Mouse (Mus musculus): ENCODE measurements around the gene Nat9. TPM values are rescaled to one million over a fixed set of nuclear protein-coding genes. Genes with fewer than 3 reads are reported as not detected.
A peak's percentile ranks its signal among the peaks of the same experiment; 100 is the strongest.

The Nat9 gene
- total and polyA plus RNA-seq, 3 experiments, result 21.1 to 26.5 (median 23.7) TPM

- H3K4me3 ChIP-seq (ENCODE audit: low read depth, low read length), result no peak overlapping the region
- peaks cover 99% of the 10 kb centered on the region for H3K36me3 ChIP-seq (replicated peaks)
- no peaks in the 10 kb centered on the region for H3K27me3 ChIP-seq (ENCODE audit: insufficient read depth, low read length)
- ATAC-seq (ENCODE audit: extremely low read depth, insufficient number of reproducible peaks, low FRiP score, poor library complexity, severe bottlenecking), result no peak
- no peak for TF ChIP-seq CTCF (IDR thresholded peaks at IDR 0.05; ENCODE audit: low read depth, low read length)
- no peak for TF ChIP-seq GATA1 (IDR thresholded peaks at IDR 0.05; ENCODE audit: borderline replicate concordance, low read length)
- no peak for TF ChIP-seq TAL1 (conservative IDR thresholded peaks at IDR 0.05; ENCODE audit: low read depth, low read length)
- TF ChIP-seq POLR2AphosphoS5 (IDR thresholded peaks at IDR 0.05; ENCODE audit: insufficient replicate concordance, low read depth, low read length), result no peak
- no peak for TF ChIP-seq GATA2 (IDR thresholded peaks at IDR 0.05; ENCODE audit: borderline replicate concordance, low read depth, low read length)
- peaks cover 56% of the 10 kb centered on the region for H3K4me1 ChIP-seq (ENCODE audit: insufficient read depth, low read depth, low read length)
- no peaks in the 10 kb centered on the region for H3K9me3 ChIP-seq (replicated peaks)
- DNase-seq (ENCODE audit: low spot score), result no peak
These were observed 11.1 kb downstream of the Nat9 start for GRCm38 (mm10) chr11:115176399-115177190.

- Histone ChIP-seq H3K27me3 (ENCODE audit: insufficient read depth, low read length) (no peaks in the 10 kb centered on the region), H3K4me3 (ENCODE audit: low read depth, low read length) (no peak overlapping the region; the same call in 1 of the 2 replicates), H3K4me1 (ENCODE audit: insufficient read depth, low read depth, low read length) (peaks cover 75% of the 10 kb centered on the region), H3K9me3 (replicated peaks) (no peaks in the 10 kb centered on the region), H3K36me3 (replicated peaks) (peaks cover 99% of the 10 kb centered on the region)
- ATAC-seq (ENCODE audit: extremely low read depth, insufficient number of reproducible peaks, low FRiP score, poor library complexity, severe bottlenecking) (no peak), DNase-seq (ENCODE audit: low spot score) (no peak)
- TF ChIP-seq GATA1 (IDR thresholded peaks at IDR 0.05; ENCODE audit: borderline replicate concordance, low read length) (no peak), TAL1 (conservative IDR thresholded peaks at IDR 0.05; ENCODE audit: low read depth, low read length) (no peak), POLR2AphosphoS5 (IDR thresholded peaks at IDR 0.05; ENCODE audit: insufficient replicate concordance, low read depth, low read length) (no peak), CTCF (IDR thresholded peaks at IDR 0.05; ENCODE audit: low read depth, low read length) (no peak), GATA2 (IDR thresholded peaks at IDR 0.05; ENCODE audit: borderline replicate concordance, low read depth, low read length) (no peak)
These were observed 13.9 kb downstream of the Nat9 start for GRCm38 (mm10) chr11:115173549-115174339.

GRCm38 (mm10) chr11:115172825-115173287 is 14.8 kb downstream of the Nat9 start:
- Histone ChIP-seq H3K4me1 (ENCODE audit: insufficient read depth, low read depth, low read length) (peaks cover 80% of the 10 kb centered on the region), H3K36me3 (replicated peaks) (peaks cover 99% of the 10 kb centered on the region), H3K4me3 (ENCODE audit: low read depth, low read length) (peak overlapping the region; percentile 28; the same call in 1 of the 2 replicates), H3K27me3 (ENCODE audit: insufficient read depth, low read length) (no peaks in the 10 kb centered on the region), H3K9me3 (replicated peaks) (no peaks in the 10 kb centered on the region)
- ATAC-seq (ENCODE audit: extremely low read depth, insufficient number of reproducible peaks, low FRiP score, poor library complexity, severe bottlenecking), result peak; percentile 78
- DNase-seq (ENCODE audit: low spot score), result peak; percentile 81
- TF ChIP-seq POLR2AphosphoS5 (IDR thresholded peaks at IDR 0.05; ENCODE audit: insufficient replicate concordance, low read depth, low read length), result no peak
- no peak for TF ChIP-seq GATA1 (IDR thresholded peaks at IDR 0.05; ENCODE audit: borderline replicate concordance, low read length)
- TF ChIP-seq GATA2 (IDR thresholded peaks at IDR 0.05; ENCODE audit: borderline replicate concordance, low read depth, low read length), result no peak
- TF ChIP-seq CTCF (IDR thresholded peaks at IDR 0.05; ENCODE audit: low read depth, low read length), result no peak
- TF ChIP-seq TAL1 (conservative IDR thresholded peaks at IDR 0.05; ENCODE audit: low read depth, low read length), result no peak

GRCm38 (mm10) chr11:115171125-115171524 is 16.5 kb downstream of the Nat9 start:
- ATAC-seq (ENCODE audit: extremely low read depth, insufficient number of reproducible peaks, low FRiP score, poor library complexity, severe bottlenecking) (no peak), DNase-seq (ENCODE audit: low spot score) (no peak)
- TF ChIP-seq POLR2AphosphoS5 (IDR thresholded peaks at IDR 0.05; ENCODE audit: insufficient replicate concordance, low read depth, low read length) (no peak), GATA1 (IDR thresholded peaks at IDR 0.05; ENCODE audit: borderline replicate concordance, low read length) (no peak), GATA2 (IDR thresholded peaks at IDR 0.05; ENCODE audit: borderline replicate concordance, low read depth, low read length) (no peak), CTCF (IDR thresholded peaks at IDR 0.05; ENCODE audit: low read depth, low read length) (no peak), TAL1 (conservative IDR thresholded peaks at IDR 0.05; ENCODE audit: low read depth, low read length) (no peak)
- Histone ChIP-seq H3K36me3 (replicated peaks) (peaks cover 98% of the 10 kb centered on the region), H3K4me1 (ENCODE audit: insufficient read depth, low read depth, low read length) (peaks cover 84% of the 10 kb centered on the region), H3K9me3 (replicated peaks) (no peaks in the 10 kb centered on the region), H3K27me3 (ENCODE audit: insufficient read depth, low read length) (no peaks in the 10 kb centered on the region), H3K4me3 (ENCODE audit: low read depth, low read length) (no peak overlapping the region; the same call in 1 of the 2 replicates)

- no peak for TF ChIP-seq POLR2AphosphoS5 (IDR thresholded peaks at IDR 0.05; ENCODE audit: insufficient replicate concordance, low read depth, low read length)
- no peak for TF ChIP-seq GATA2 (IDR thresholded peaks at IDR 0.05; ENCODE audit: borderline replicate concordance, low read depth, low read length)
- TF ChIP-seq TAL1 (conservative IDR thresholded peaks at IDR 0.05; ENCODE audit: low read depth, low read length), result no peak
- no peak for TF ChIP-seq CTCF (IDR thresholded peaks at IDR 0.05; ENCODE audit: low read depth, low read length)
- TF ChIP-seq GATA1 (IDR thresholded peaks at IDR 0.05; ENCODE audit: borderline replicate concordance, low read length), result no peak
- no peak for ATAC-seq (ENCODE audit: extremely low read depth, insufficient number of reproducible peaks, low FRiP score, poor library complexity, severe bottlenecking)
- H3K9me3 ChIP-seq (replicated peaks), result no peaks in the 10 kb centered on the region
- H3K4me1 ChIP-seq (ENCODE audit: insufficient read depth, low read depth, low read length), result peaks cover 89% of the 10 kb centered on the region
- peaks cover 97% of the 10 kb centered on the region for H3K36me3 ChIP-seq (replicated peaks)
- H3K4me3 ChIP-seq (ENCODE audit: low read depth, low read length), result no peak overlapping the region
- DNase-seq (ENCODE audit: low spot score), result no peak
- no peaks in the 10 kb centered on the region for H3K27me3 ChIP-seq (ENCODE audit: insufficient read depth, low read length)
These were observed 18.2 kb downstream of the Nat9 start for GRCm38 (mm10) chr11:115169430-115169829.
